Mouse (Mus musculus) stomach, postnatal 0 days (tissue): ENCODE results near the gene Insm1.

Experiments used
- CTCF ChIP-seq: IDR thresholded peaks from 2 replicates; pipeline ENCODE4 v1.5.1; 2016; ENCODE audit warnings: antibody characterized with exemption, low read depth, mild to moderate bottlenecking, moderate library complexity
- EP300 ChIP-seq: optimal IDR thresholded peaks from 2 replicates; pipeline ENCODE3; 2016; ENCODE audit warnings: antibody characterized with exemption

DNA sequence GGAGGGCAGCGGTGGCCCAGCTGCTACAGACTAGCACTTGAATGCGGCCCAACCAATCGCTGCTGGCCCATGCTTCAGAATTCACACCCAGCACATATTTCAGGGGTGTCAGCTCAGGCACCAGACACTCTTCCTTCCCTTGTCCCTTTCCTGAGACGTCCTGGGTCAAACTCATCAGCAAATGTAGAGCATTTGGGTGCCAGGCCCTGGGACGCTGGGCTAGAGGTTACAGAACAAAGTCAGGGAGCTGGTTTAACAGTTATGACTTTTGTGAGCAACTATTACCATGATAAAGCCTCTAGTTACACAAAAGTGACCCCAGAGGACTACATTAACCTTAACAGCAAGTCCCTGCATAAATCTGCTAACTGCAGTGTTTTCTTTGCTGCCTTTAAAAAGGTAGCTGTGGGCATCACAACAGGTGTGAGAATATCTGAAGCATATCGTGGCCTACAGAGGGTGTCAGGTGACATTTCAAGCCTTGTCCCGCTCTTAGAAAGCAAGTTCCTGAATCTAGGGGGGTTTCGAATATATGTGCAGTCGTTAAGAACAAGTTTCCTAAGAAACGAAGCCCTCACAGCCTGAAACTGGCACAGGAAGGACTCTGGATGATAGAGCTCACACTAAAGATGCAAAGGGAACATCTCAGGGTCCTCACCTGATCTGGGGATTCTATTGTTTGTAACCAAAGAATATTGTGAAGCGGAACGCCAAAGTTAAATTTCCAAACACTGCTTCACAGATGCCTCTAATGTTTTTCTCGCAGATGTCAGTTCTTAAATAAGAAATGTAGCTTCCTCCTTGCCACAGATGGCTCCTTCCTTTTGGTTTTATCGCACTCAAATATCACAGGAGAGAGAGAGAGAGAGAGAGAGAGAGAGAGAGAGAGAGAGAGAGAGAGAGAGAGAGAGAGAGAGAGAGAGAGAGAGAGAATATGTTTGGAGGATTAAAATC, 5.3 kb upstream of the Insm1 start:
- TF ChIP-seq CTCF: no peak
- no peak for TF ChIP-seq EP300
